In genomic region chr12:8913701-8914340, GRCm38 (mm10) we compare ENCODE assay signal across 9 mouse cellular contexts. TPM values are rescaled to one million over a fixed set of nuclear protein-coding genes. Genes with fewer than 3 reads are reported as not detected.
DNase-seq lines count a peak whose midpoint lies in the region; ATAC-seq lines count a peak whose summit lies in the region.
"Had no signal": no experiment of that assay in that cellular context is flagged by ENCODE, and none has a peak within 500 bp of the region (broad histone marks: within the 10 kb centered on the region; RNA-seq: fewer than 3 reads in every experiment).

No protein-coding gene starts in this region.

- H3K36me3 ChIP-seq in heart, embryonic 12.5 days, result no peaks in the 10 kb centered on the region
- H3K36me3 ChIP-seq in embryonic facial prominence, embryonic 12.5 days, result no peaks in the 10 kb centered on the region
- no peaks in the 10 kb centered on the region for H3K36me3 ChIP-seq in kidney, embryonic 16.5 days (ENCODE audit: insufficient read depth, low read length)

- no peak for ATAC-seq in heart, embryonic 12.5 days (ENCODE audit: insufficient number of reproducible peaks, low FRiP score)
- ATAC-seq in embryonic facial prominence, embryonic 12.5 days (ENCODE audit: insufficient number of reproducible peaks, insufficient read depth, low FRiP score, low TSS enrichment), result peak; percentile 80
- ATAC-seq in kidney, embryonic 16.5 days (ENCODE audit: low FRiP score, low TSS enrichment), result peak; percentile 67
- ATAC-seq in erythroblast, adult 5-6 weeks (replicated peaks; ENCODE audit: low FRiP score, poor library complexity, severe bottlenecking), result no peak; the same call in 1 of the 2 replicates

- H3K4me2 ChIP-seq in heart, embryonic 12.5 days, result no peak overlapping the region
- peak overlapping the region; percentile 31 for H3K4me2 ChIP-seq in embryonic facial prominence, embryonic 12.5 days (replicated peaks)
- no peak overlapping the region for H3K4me2 ChIP-seq in kidney, embryonic 16.5 days (replicated peaks; ENCODE audit: low read depth, low read length)

- H3K4me1 ChIP-seq in heart, embryonic 12.5 days (replicated peaks), result peaks cover 28% of the 10 kb centered on the region
- peaks cover 46% of the 10 kb centered on the region for H3K4me1 ChIP-seq in embryonic facial prominence, embryonic 12.5 days
- H3K4me1 ChIP-seq in kidney, embryonic 16.5 days (ENCODE audit: insufficient read depth, low read length), result peaks cover 45% of the 10 kb centered on the region

- H3K27me3 ChIP-seq in heart, embryonic 12.5 days (replicated peaks), result no peaks in the 10 kb centered on the region
- no peaks in the 10 kb centered on the region for H3K27me3 ChIP-seq in embryonic facial prominence, embryonic 12.5 days
- no peaks in the 10 kb centered on the region for H3K27me3 ChIP-seq in kidney, embryonic 16.5 days (ENCODE audit: insufficient read depth, low read length)

- no peak for DNase-seq in heart, postnatal 14 days
- DNase-seq in adrenal gland, postnatal 10 days, result peak; percentile 56
- peak; percentile 35 for DNase-seq in yolk sac, embryonic 10.5 days (ENCODE audit: low spot score)
- DNase-seq in spleen, postnatal 4 days (ENCODE audit: low spot score in 2 of 2), result no peak

- no peak overlapping the region for H3K9ac ChIP-seq in heart, embryonic 12.5 days
- H3K9ac ChIP-seq in embryonic facial prominence, embryonic 12.5 days, result peak overlapping the region; percentile 37; the same call in 1 of the 2 replicates
- H3K9ac ChIP-seq in kidney, embryonic 16.5 days (replicated peaks; ENCODE audit: low read length), result peak overlapping the region; percentile 31

- H3K4me3 ChIP-seq in heart, embryonic 12.5 days, result no peak overlapping the region
- no peak overlapping the region for H3K4me3 ChIP-seq in embryonic facial prominence, embryonic 12.5 days
- no peak overlapping the region for H3K4me3 ChIP-seq in kidney, embryonic 16.5 days (ENCODE audit: low read length)

- WGBS in heart, embryonic 12.5 days, result 58% methylated on average over 9 of the region's 9 CpGs
- 19% methylated on average over 9 of the region's 9 CpGs for WGBS in embryonic facial prominence, embryonic 12.5 days
- 35% methylated on average over 9 of the region's 9 CpGs for WGBS in kidney, embryonic 16.5 days

- H3K9me3 ChIP-seq in heart, embryonic 12.5 days (replicated peaks), result no peaks in the 10 kb centered on the region
- H3K9me3 ChIP-seq in embryonic facial prominence, embryonic 12.5 days, result no peaks in the 10 kb centered on the region
- H3K9me3 ChIP-seq in kidney, embryonic 16.5 days (ENCODE audit: low read length), result no peaks in the 10 kb centered on the region

- intact Hi-C loops in heart, postnatal 14 days (cut with DNase I), result no loop called here

- H3K27ac ChIP-seq in heart, embryonic 12.5 days (ENCODE audit: poor library complexity, severe bottlenecking), result peak overlapping the region; percentile 43; the same call in 1 of the 2 replicates
- H3K27ac ChIP-seq in embryonic facial prominence, embryonic 12.5 days, result peak overlapping the region; percentile 94
- peak overlapping the region; percentile 96 for H3K27ac ChIP-seq in kidney, embryonic 16.5 days (ENCODE audit: low read length)

RNA-seq across cellular contexts. Expression of gene Laptm4a, which starts 7.6 kb away (rescaled TPM):
- polyA plus RNA-seq in heart, embryonic 12.5 days (2016; fragmentation: Nextera tagmentation; extraction: Ambion mirVana), result 295 and 302 TPM in 2 replicates
- 100 to 1,000 TPM; 325 to 358 TPM for total RNA-seq in heart, postnatal 14 days (2021)
- total RNA-seq in adrenal gland, postnatal 10 days (2021), result 100 to 1,000 TPM; 391 to 397 TPM
- polyA plus RNA-seq in embryonic facial prominence, embryonic 12.5 days (2016; fragmentation: Nextera tagmentation; extraction: Ambion mirVana), result 271 and 307 TPM in 2 replicates
- 327 and 343 TPM in 2 replicates for polyA plus RNA-seq in kidney, embryonic 16.5 days (2015; fragmentation: Nextera tagmentation; extraction: Ambion mirVana)
- 82.0 and 92.8 TPM in 2 replicates for total RNA-seq in erythroblast, adult 5-6 weeks (2015; ENCODE audit: low replicate concordance)
- 120 and 147 TPM in 2 replicates for total RNA-seq in erythroblast, adult 5-6 weeks (2017; ENCODE audit: low replicate concordance)

RNA-seq across cellular contexts. Expression of gene Matn3, which starts 33.9 kb away (rescaled TPM):
- 0.77 and 0.78 TPM in 2 replicates for polyA plus RNA-seq in heart, embryonic 12.5 days (2016; fragmentation: Nextera tagmentation; extraction: Ambion mirVana)
- total RNA-seq in heart, postnatal 14 days (2021), result not detected
- under 1 TPM in 1 of 2 experiments, not detected in 1; 0.30 TPM for total RNA-seq in adrenal gland, postnatal 10 days (2021)
- 2.0 and 2.1 TPM in 2 replicates for polyA plus RNA-seq in embryonic facial prominence, embryonic 12.5 days (2016; fragmentation: Nextera tagmentation; extraction: Ambion mirVana)
- polyA plus RNA-seq in kidney, embryonic 16.5 days (2015; fragmentation: Nextera tagmentation; extraction: Ambion mirVana), result 0.53 and 0.57 TPM in 2 replicates
- total RNA-seq in erythroblast, adult 5-6 weeks (2015; ENCODE audit: low replicate concordance), result not detected in 2 replicates
- total RNA-seq in erythroblast, adult 5-6 weeks (2017; ENCODE audit: low replicate concordance), result not detected in 2 replicates
- polyA plus RNA-seq: large intestine, adult 2 months had no signal

RNA-seq across cellular contexts. Expression of gene Wdr35, which starts 59.9 kb away (rescaled TPM):
- polyA plus RNA-seq in heart, embryonic 12.5 days (2016; fragmentation: Nextera tagmentation; extraction: Ambion mirVana), result 14.6 and 15.6 TPM in 2 replicates
- 10 to 100 TPM; 11.9 to 12.5 TPM for total RNA-seq in heart, postnatal 14 days (2021)
- total RNA-seq in adrenal gland, postnatal 10 days (2021), result 10 to 100 TPM; 12.4 to 15.4 TPM
- 26.7 and 27.1 TPM in 2 replicates for polyA plus RNA-seq in embryonic facial prominence, embryonic 12.5 days (2016; fragmentation: Nextera tagmentation; extraction: Ambion mirVana)
- polyA plus RNA-seq in kidney, embryonic 16.5 days (2015; fragmentation: Nextera tagmentation; extraction: Ambion mirVana), result 21.0 and 22.3 TPM in 2 replicates
- total RNA-seq in erythroblast, adult 5-6 weeks (2015; ENCODE audit: low replicate concordance), result 2.9 TPM in 1 of 2 replicates, not detected in the other
- total RNA-seq in erythroblast, adult 5-6 weeks (2017; ENCODE audit: low replicate concordance), result 1.1 TPM in 2 replicates

Comparison
In these comparisons a context has a peak if more than half of its experiments do, and no peak if none do; other contexts are left out.
1. ATAC-seq: peak in embryonic facial prominence, embryonic 12.5 days (single experiment) and kidney, embryonic 16.5 days (single experiment); none in heart, embryonic 12.5 days (single experiment) and erythroblast, adult 5-6 weeks (single experiment).
2. H3K27ac ChIP-seq: peak in every context shown above with its lines; median percentile 96 in kidney, embryonic 16.5 days; 94 in embryonic facial prominence, embryonic 12.5 days; 43 in heart, embryonic 12.5 days.
3. DNase-seq: peak in adrenal gland, postnatal 10 days (single experiment) and yolk sac, embryonic 10.5 days (single experiment); none in heart, postnatal 14 days (0 of 2) and spleen, postnatal 4 days (0 of 2).